Mouse (Mus musculus) heart, adult 2 months (tissue): ENCODE measurements at regions not wholly inside any gene's neighbourhood (a gene's known extent, or its start where the extent isn't known, plus 50 kb on each side); places are given as distances from the start of the nearest gene placed in this dataset.

ENCODE experiments used
- CTCF ChIP-seq: fragments of 200-600 bp; IDR thresholded peaks from 2 replicates; pipeline ENCODE4 v1.8.1; 2022; ENCODE audit warnings: antibody characterized with exemption, mild to moderate bottlenecking, moderate library complexity
- EP300 ChIP-seq: fragments of 200-500 bp; IDR thresholded peaks from 2 replicates; pipeline ENCODE4 v1.6.1; 2011; ENCODE audit warnings: low read depth, low read length, control low read depth; ENCODE audit not compliant: insufficient read depth
- POLR2A ChIP-seq: fragments of 200-500 bp; IDR thresholded peaks from 2 replicates; pipeline ENCODE4 v1.6.1; 2011; ENCODE audit warnings: mild to moderate bottlenecking, low read depth, low read length, control low read depth; ENCODE audit not compliant: insufficient read depth

GRCm38 (mm10) chr9:16931586-16931985, 430.5 kb upstream of the Fat3 start:
- TF ChIP-seq CTCF (no peak), EP300 (no peak), POLR2A (no peak)
